Mouse (Mus musculus): ENCODE results near the gene 4930412O13Rik. TPM values are rescaled to one million over a fixed set of nuclear protein-coding genes. Genes with fewer than 3 reads are reported as not detected.

The 4930412O13Rik gene
- polyA plus RNA-seq, 1 experiment from 2014 or later: 3.3 TPM

- under 1% methylated on average over 22 of the region's 22 CpGs for WGBS
- Histone ChIP-seq H3K9ac (ENCODE audit: low read depth, low read length) (peak overlapping the region; percentile 55), H3K4me3 (replicated peaks; ENCODE audit: low read depth, low read length) (peak overlapping the region; percentile 57), H3K4me1 (replicated peaks; ENCODE audit: insufficient read depth, low read length) (peaks cover 4% of the 10 kb centered on the region; the same call in 1 of the 2 replicates), H3K27ac (peak overlapping the region; percentile 67), H3K9me3 (replicated peaks; ENCODE audit: low read length) (no peaks in the 10 kb centered on the region), H3K4me2 (ENCODE audit: low read length) (peak overlapping the region; percentile 91), H3K27me3 (ENCODE audit: insufficient read depth, low read length) (peaks cover 29% of the 10 kb centered on the region), H3K36me3 (ENCODE audit: insufficient read depth, low read length) (no peaks in the 10 kb centered on the region)
- TF ChIP-seq CTCF (IDR thresholded peaks at IDR 0.05; ENCODE audit: low read depth): no peak
- DNase-seq (ENCODE audit: low spot score) (no peak), ATAC-seq (replicated peaks; ENCODE audit: low FRiP score, low read depth) (no peak)
Measured at GRCm38 (mm10) chr2:9879092-9879491, 2.0 kb upstream of the 4930412O13Rik start.

- ATAC-seq (replicated peaks; ENCODE audit: low FRiP score, low read depth): peak; percentile 95
- peaks cover 29% of the 10 kb centered on the region for H3K27me3 ChIP-seq (ENCODE audit: insufficient read depth, low read length)
- H3K36me3 ChIP-seq (ENCODE audit: insufficient read depth, low read length): no peaks in the 10 kb centered on the region
- peak overlapping the region; percentile 91 for H3K4me2 ChIP-seq (ENCODE audit: low read length)
- H3K27ac ChIP-seq: peak overlapping the region; percentile 67
- peak; percentile 86 for TF ChIP-seq CTCF (IDR thresholded peaks at IDR 0.05; ENCODE audit: low read depth)
- H3K4me1 ChIP-seq (replicated peaks; ENCODE audit: insufficient read depth, low read length): peaks cover 4% of the 10 kb centered on the region; the same call in 1 of the 2 replicates
- WGBS: 0% methylated on average over 21 of the region's 21 CpGs
- peak; percentile 98 for DNase-seq (ENCODE audit: low spot score)
- H3K9me3 ChIP-seq (replicated peaks; ENCODE audit: low read length): no peaks in the 10 kb centered on the region
- H3K9ac ChIP-seq (ENCODE audit: low read depth, low read length): peak overlapping the region; percentile 55
- H3K4me3 ChIP-seq (replicated peaks; ENCODE audit: low read depth, low read length): peak overlapping the region; percentile 57
Measured at GRCm38 (mm10) chr2:9879493-9879892, 1.6 kb upstream of the 4930412O13Rik start.

GRCm38 (mm10) chr2:9880271-9880670, 781 bp upstream of the 4930412O13Rik start:
- H3K4me1 ChIP-seq (replicated peaks; ENCODE audit: insufficient read depth, low read length): peaks cover 4% of the 10 kb centered on the region; the same call in 1 of the 2 replicates
- peak overlapping the region; percentile 64 for H3K9ac ChIP-seq (ENCODE audit: low read depth, low read length)

GRCm38 (mm10) chr2:9881611-9882023, 565 bp downstream of the 4930412O13Rik start:
- H3K4me2 ChIP-seq (ENCODE audit: low read length): peak overlapping the region; percentile 91
- H3K4me3 ChIP-seq (replicated peaks; ENCODE audit: low read depth, low read length): peak overlapping the region; percentile 57
- ATAC-seq (replicated peaks; ENCODE audit: low FRiP score, low read depth) (no peak), DNase-seq (ENCODE audit: low spot score) (no peak)
- H3K9ac ChIP-seq (ENCODE audit: low read depth, low read length): peak overlapping the region; percentile 64
- no peak for TF ChIP-seq CTCF (IDR thresholded peaks at IDR 0.05; ENCODE audit: low read depth)
- H3K9me3 ChIP-seq (replicated peaks; ENCODE audit: low read length): no peaks in the 10 kb centered on the region
- H3K27me3 ChIP-seq (ENCODE audit: insufficient read depth, low read length): peaks cover 41% of the 10 kb centered on the region; the same call in 1 of the 2 replicates
- H3K36me3 ChIP-seq (ENCODE audit: insufficient read depth, low read length): no peaks in the 10 kb centered on the region
- WGBS: 7% methylated on average over 13 of the region's 13 CpGs
- H3K4me1 ChIP-seq (replicated peaks; ENCODE audit: insufficient read depth, low read length): peaks cover 4% of the 10 kb centered on the region; the same call in 1 of the 2 replicates
- H3K27ac ChIP-seq: peak overlapping the region; percentile 81

More at GRCm38 (mm10) chr2:9880271-9880670, 781 bp upstream of the 4930412O13Rik start:
- H3K9me3 ChIP-seq (replicated peaks; ENCODE audit: low read length): no peaks in the 10 kb centered on the region
- DNase-seq (ENCODE audit: low spot score) (no peak), ATAC-seq (replicated peaks; ENCODE audit: low FRiP score, low read depth) (no peak)
- H3K27me3 ChIP-seq (ENCODE audit: insufficient read depth, low read length): peaks cover 32% of the 10 kb centered on the region
- H3K4me3 ChIP-seq (replicated peaks; ENCODE audit: low read depth, low read length): peak overlapping the region; percentile 57
- TF ChIP-seq CTCF (IDR thresholded peaks at IDR 0.05; ENCODE audit: low read depth): no peak
- no peaks in the 10 kb centered on the region for H3K36me3 ChIP-seq (ENCODE audit: insufficient read depth, low read length)
- peak overlapping the region; percentile 91 for H3K4me2 ChIP-seq (ENCODE audit: low read length)
- WGBS: 12% methylated on average over 11 of the region's 11 CpGs
- peak overlapping the region; percentile 81 for H3K27ac ChIP-seq

DNA sequence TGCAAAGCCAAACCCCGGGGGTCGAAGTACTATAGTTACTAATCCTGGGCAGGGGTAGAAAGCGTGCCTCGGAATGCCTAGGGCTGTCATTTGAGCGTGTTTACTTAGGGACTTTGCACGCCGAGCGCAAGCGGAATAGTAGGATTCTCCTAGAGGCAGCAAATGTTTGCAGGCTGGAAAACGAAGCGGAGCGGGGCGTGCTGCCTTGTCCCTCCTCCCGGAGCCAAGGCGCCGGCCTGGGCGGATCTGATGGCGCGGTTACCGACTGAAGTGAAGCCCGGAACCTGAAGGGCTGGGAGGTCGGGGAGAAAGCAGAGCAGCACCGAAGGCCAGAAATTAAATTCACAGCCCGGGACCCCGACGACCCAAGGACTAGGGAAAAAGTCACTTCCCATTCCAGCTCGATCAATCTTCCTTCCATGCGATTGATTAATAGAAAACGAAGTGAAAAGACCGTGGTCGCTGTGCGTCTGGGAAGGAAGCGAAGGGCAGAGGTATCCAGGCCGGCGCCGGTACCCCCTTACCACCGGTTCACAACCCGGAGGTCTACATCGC, 1.4 kb downstream of the 4930412O13Rik start:
- peaks cover 46% of the 10 kb centered on the region; the same call in 1 of the 2 replicates for H3K27me3 ChIP-seq (ENCODE audit: insufficient read depth, low read length)
- peak overlapping the region; percentile 56 for H3K9ac ChIP-seq (ENCODE audit: low read depth, low read length)
- no peaks in the 10 kb centered on the region for H3K9me3 ChIP-seq (replicated peaks; ENCODE audit: low read length)
- peak overlapping the region; percentile 81 for H3K27ac ChIP-seq
- peak; percentile 66 for DNase-seq (ENCODE audit: low spot score)
- H3K4me1 ChIP-seq (replicated peaks; ENCODE audit: insufficient read depth, low read length): peaks cover 4% of the 10 kb centered on the region; the same call in 1 of the 2 replicates
- no peak for TF ChIP-seq CTCF (IDR thresholded peaks at IDR 0.05; ENCODE audit: low read depth)
- ATAC-seq (replicated peaks; ENCODE audit: low FRiP score, low read depth): no peak
- WGBS: under 1% methylated on average over 39 of the region's 39 CpGs
- peak overlapping the region; percentile 91 for H3K4me2 ChIP-seq (ENCODE audit: low read length)
- no peaks in the 10 kb centered on the region for H3K36me3 ChIP-seq (ENCODE audit: insufficient read depth, low read length)
- H3K4me3 ChIP-seq (replicated peaks; ENCODE audit: low read depth, low read length): peak overlapping the region; percentile 57

DNA sequence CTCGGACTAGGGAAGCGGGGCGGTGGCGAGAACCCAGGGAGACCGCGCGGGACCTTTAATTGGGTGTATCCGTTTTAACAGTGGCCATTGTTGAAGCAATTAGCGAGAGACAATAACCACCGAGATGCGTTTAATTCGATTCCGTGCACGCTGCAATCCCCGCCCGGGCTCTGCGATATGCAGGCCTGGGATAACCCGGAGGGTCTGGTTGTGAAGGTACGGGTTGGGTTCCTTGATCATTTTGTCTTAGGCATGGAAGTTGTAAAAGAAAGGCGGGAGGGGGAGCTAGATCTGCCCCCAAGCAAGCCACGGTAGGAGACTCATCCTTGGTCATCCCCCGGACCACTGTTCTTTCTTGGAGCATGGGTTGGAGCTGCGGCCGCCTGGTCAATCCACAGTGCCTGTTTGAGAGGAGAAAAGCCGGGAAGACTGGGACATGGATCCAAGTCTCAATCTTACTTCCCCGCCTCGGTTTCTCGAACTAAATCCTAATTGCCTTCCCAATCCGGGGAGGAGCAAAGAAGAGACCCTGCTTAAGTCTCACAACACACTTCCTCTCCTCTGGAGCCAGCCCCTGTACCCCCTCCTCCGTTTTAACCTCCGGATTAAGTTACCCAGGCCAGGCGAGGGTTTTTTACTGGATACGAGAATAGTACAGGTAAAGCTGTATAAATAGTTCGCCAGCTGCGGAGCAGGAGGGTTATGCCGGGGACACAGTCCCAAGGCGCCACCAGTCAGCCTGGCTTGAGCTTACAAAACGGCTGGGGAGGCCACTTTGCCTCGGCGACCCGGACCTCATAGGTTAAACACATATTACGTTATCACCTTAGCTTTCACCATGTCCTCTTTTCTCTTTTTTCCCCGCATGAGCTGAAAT, 2.1 kb downstream of the 4930412O13Rik start:
- ATAC-seq (replicated peaks; ENCODE audit: low FRiP score, low read depth): no peak
- Histone ChIP-seq H3K9ac (ENCODE audit: low read depth, low read length) (peak overlapping the region; percentile 56), H3K27ac (peak overlapping the region; percentile 81), H3K4me3 (replicated peaks; ENCODE audit: low read depth, low read length) (peak overlapping the region; percentile 57), H3K9me3 (replicated peaks; ENCODE audit: low read length) (no peaks in the 10 kb centered on the region), H3K4me1 (replicated peaks; ENCODE audit: insufficient read depth, low read length) (peaks cover 4% of the 10 kb centered on the region; the same call in 1 of the 2 replicates), H3K4me2 (ENCODE audit: low read length) (peak overlapping the region; percentile 91), H3K27me3 (ENCODE audit: insufficient read depth, low read length) (peaks cover 52% of the 10 kb centered on the region; the same call in 1 of the 2 replicates), H3K36me3 (ENCODE audit: insufficient read depth, low read length) (no peaks in the 10 kb centered on the region)
- no peak for TF ChIP-seq CTCF (IDR thresholded peaks at IDR 0.05; ENCODE audit: low read depth)
- WGBS: 2% methylated on average over 43 of the region's 43 CpGs
- DNase-seq (ENCODE audit: low spot score): no peak
